Mouse (Mus musculus) midbrain, embryonic 16.5 days (tissue): ENCODE measurements around the gene Arhgap9. TPM values are rescaled to one million over a fixed set of nuclear protein-coding genes. Genes with fewer than 3 reads are reported as not detected.

Experiments used
- ATAC-seq: fragments of 200-750 bp; cut with Nextera tagmentation; 2 replicates; pipeline ENCODE4 v1.8.0; 2017; ENCODE audit warnings: moderate TSS enrichment
- H3K27ac ChIP-seq: fragments of 300-500 bp; sonication (generic); 2 replicates; pipeline ENCODE4 v1.5.1; 2014; ENCODE audit warnings: mild to moderate bottlenecking, low read length, mixed read lengths
- H3K27me3 ChIP-seq: fragments of 300-500 bp; sonication (generic); 2 replicates; pipeline ENCODE4 v1.6.1; 2014; ENCODE audit warnings: low read depth, low read length, mixed read lengths; ENCODE audit not compliant: control insufficient read depth, insufficient read depth
- H3K36me3 ChIP-seq: fragments of 300-500 bp; sonication (generic); 2 replicates; pipeline ENCODE4 v1.6.1; 2014; ENCODE audit warnings: mild to moderate bottlenecking, low read length, moderate library complexity, mixed read lengths; ENCODE audit not compliant: control insufficient read depth, insufficient read depth
- H3K4me1 ChIP-seq: fragments of 300-500 bp; sonication (generic); 2 replicates; pipeline ENCODE4 v1.6.1; 2014; ENCODE audit warnings: mild to moderate bottlenecking, low read length, mixed read lengths; ENCODE audit not compliant: control insufficient read depth, insufficient read depth
- H3K4me2 ChIP-seq: fragments of 300-500 bp; sonication (generic); 2 replicates; pipeline ENCODE4 v1.6.1; 2014; ENCODE audit warnings: mild to moderate bottlenecking, low read length, mixed read lengths
- H3K4me3 ChIP-seq: fragments of 300-500 bp; sonication (generic); 2 replicates; pipeline ENCODE4 v1.5.1; 2014; ENCODE audit warnings: low read depth, mild to moderate bottlenecking, low read length, moderate library complexity, mixed read lengths
- H3K9ac ChIP-seq: fragments of 300-500 bp; sonication (generic); 2 replicates; pipeline ENCODE4 v1.6.1; 2014; ENCODE audit warnings: low read depth, low read length, mixed read lengths
- H3K9me3 ChIP-seq: fragments of 300-500 bp; sonication (generic); replicated peaks from 2 replicates; pipeline ENCODE4 v1.6.1; 2014; ENCODE audit warnings: mild to moderate bottlenecking, low read length, mixed read lengths; ENCODE audit not compliant: control insufficient read depth, poor library complexity, severe bottlenecking
- WGBS: fragments of 180-500 bp; shearing (Covaris S2); extraction: QIAGEN DNeasy Blood & Tissue Kit; methylation state at CpG from one replicate; pipeline ENCODE4 v1.1.7; 2014; 5-methylcytosine and 5-hydroxymethylcytosine counted together
- polyA plus RNA-seq: library from polyadenylated mRNA; unstranded; fragments of >200 nt; fragmentation: Nextera tagmentation; extraction: Ambion mirVana; gene quantifications from 2 replicates; pipeline ENCODE4 v1.2.1, GENCODE M21; 2015

The Arhgap9 gene
- polyA plus RNA-seq, 1 experiment from 2014 or later: 0.75 TPM

DNA sequence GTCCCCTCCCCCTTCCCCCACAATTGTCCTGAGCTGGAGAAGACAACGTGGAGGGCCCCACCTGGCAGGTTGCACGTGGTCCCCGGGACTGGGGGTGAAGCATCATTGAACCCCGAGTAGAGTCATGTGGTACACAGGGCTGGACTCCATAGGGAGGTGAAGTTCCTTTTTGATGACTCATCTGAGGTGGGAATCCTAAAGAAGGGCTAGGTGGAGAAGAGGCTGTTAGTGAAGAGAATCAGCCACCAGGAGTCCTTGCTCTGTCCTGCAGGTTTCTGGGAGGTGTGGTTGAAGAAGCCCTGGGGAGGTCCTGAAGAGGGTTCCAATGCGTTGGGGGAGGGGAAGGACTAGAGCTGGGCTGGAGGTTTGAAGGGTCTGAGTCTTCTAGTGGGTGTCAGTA is 15.2 kb downstream of the Arhgap9 start:
- ATAC-seq: no peak
- no peaks in the 10 kb centered on the region for H3K36me3 ChIP-seq
- H3K27me3 ChIP-seq: peaks cover 24% of the 10 kb centered on the region
- no peaks in the 10 kb centered on the region for H3K9me3 ChIP-seq
- H3K4me2 ChIP-seq: no peak overlapping the region
- 66% methylated on average over 5 of the region's 5 CpGs for WGBS
- peaks cover 24% of the 10 kb centered on the region for H3K4me1 ChIP-seq
- H3K4me3 ChIP-seq: no peak overlapping the region
- H3K27ac ChIP-seq: no peak overlapping the region
- no peak overlapping the region for H3K9ac ChIP-seq

DNA sequence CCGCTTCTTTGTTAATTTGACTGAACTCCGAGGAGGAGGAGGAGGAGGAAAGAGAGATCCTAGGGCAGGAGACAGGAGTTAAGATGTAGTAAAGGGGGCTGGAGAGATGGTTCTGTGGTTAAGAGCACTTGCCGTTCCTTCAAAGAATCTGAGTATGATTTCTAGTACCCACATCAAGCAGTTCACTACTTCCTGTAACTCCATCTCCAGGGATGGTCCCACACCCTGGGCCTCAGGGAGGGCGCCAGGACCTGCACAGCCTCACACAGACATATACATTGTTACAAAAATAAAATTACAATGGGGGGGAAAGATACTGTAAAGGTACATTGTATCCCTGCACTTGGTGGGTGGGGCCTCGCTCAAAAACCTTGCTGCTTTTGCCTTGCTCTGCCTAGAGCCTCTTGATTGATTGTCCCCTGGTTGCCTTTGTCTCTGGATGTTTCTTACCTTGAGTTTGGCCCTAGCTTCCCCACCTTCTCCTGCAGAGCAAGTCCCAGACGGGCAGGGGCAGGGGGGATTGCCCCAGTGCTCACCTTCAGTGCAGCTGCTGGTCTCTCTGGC is 15.9 kb downstream of the Arhgap9 start:
- ATAC-seq: no peak
- Histone ChIP-seq H3K4me2 (no peak overlapping the region), H3K27ac (no peak overlapping the region), H3K4me3 (no peak overlapping the region), H3K9me3 (no peaks in the 10 kb centered on the region), H3K36me3 (no peaks in the 10 kb centered on the region), H3K27me3 (peaks cover 28% of the 10 kb centered on the region), H3K4me1 (peaks cover 28% of the 10 kb centered on the region), H3K9ac (no peak overlapping the region)
- 86% methylated on average over 6 of the region's 6 CpGs for WGBS

DNA sequence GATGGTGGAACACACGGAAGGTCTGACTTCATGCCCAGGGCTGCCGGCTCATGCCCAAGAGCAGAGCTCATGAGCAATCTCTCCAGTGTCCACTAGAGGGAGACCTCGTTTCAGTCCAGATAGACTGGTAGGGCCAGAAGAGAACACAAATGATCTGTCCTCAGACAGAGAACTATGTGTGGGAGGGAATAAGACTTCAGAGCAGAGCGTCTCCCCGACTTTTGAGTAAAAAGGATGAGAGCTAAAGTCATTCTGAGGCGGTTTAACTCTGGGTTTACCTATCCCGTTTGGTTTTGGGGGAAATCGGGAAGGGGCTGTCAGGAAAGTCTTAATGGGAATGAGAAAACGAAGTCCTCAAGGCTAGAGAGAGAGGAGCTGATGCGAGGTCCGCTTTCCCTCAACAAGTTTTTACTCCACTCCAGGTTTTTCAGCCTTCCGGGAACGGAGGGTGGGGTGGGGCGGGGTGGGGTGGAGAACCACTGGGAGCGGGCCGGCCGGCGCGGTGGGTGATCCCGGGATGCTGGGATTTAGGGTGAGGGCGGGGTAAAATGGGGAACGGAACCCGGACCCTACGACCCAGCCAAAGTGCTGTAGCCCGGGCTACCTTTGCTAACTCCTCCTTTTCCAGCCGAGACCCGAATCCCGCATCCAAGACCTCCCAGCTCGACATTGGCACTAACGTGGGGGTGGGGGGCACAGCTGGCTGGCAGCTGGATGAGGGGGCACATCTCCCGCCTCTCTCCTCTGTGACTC is 17.3 kb downstream of the Arhgap9 start:
- Histone ChIP-seq H3K27me3 (peaks cover 28% of the 10 kb centered on the region), H3K27ac (no peak overlapping the region), H3K9me3 (no peaks in the 10 kb centered on the region), H3K9ac (peak overlapping the region; percentile 16; the same call in 1 of the 2 replicates), H3K36me3 (no peaks in the 10 kb centered on the region), H3K4me1 (peaks cover 28% of the 10 kb centered on the region), H3K4me3 (peak overlapping the region; percentile 28), H3K4me2 (peak overlapping the region; percentile 55)
- peak; percentile 80 for ATAC-seq
- under 1% methylated on average over 31 of the region's 31 CpGs for WGBS

DNA sequence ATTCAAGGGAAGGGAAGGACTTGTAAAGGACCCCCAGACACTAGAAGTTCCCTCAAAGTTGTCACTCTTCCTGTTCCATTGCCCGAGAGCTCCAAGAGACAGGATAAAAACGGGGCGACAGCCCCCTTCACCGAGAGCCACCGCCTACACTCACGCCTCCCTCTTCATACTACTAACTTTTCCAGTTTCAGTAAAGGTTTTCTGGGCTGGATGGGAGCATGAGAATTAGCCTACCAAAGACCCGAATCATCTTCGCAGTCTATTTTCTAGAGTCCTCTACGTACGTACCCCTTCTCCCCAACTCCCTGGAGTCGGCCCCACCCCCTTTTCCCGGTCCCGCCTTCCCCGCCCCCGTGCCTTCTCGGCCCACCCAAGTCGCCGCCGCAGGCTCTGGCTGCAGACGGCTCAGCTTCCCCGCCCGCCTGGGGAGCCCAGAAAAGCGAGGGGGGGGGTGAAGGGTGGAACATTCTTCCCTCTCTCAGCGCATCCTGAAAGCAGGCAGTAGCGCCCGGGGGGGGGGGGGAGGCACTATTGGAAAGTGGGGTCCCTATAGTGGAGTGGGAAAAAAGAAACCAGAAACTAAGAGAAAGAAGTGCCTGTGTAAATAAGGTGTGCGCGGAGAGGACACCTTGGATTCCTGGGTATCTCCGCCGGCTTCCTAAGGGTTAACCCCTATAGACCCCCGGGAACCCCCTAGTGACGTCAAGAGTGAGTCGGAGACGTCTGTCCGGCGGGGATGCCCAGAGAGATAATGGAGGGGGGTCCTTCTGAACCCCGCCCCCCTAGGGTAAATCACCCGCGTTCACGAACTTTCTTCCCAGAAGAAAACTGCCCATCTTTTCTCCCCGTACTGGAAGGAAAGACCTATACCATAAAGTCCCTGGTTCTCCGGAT is 18.2 kb downstream of the Arhgap9 start:
- Histone ChIP-seq H3K9ac (peak overlapping the region; percentile 16; the same call in 1 of the 2 replicates), H3K36me3 (no peaks in the 10 kb centered on the region), H3K9me3 (no peaks in the 10 kb centered on the region), H3K4me2 (peak overlapping the region; percentile 55), H3K27ac (no peak overlapping the region), H3K4me1 (peaks cover 28% of the 10 kb centered on the region), H3K27me3 (peaks cover 28% of the 10 kb centered on the region), H3K4me3 (peak overlapping the region; percentile 28)
- no peak for ATAC-seq
- under 1% methylated on average over 36 of the region's 42 CpGs for WGBS

DNA sequence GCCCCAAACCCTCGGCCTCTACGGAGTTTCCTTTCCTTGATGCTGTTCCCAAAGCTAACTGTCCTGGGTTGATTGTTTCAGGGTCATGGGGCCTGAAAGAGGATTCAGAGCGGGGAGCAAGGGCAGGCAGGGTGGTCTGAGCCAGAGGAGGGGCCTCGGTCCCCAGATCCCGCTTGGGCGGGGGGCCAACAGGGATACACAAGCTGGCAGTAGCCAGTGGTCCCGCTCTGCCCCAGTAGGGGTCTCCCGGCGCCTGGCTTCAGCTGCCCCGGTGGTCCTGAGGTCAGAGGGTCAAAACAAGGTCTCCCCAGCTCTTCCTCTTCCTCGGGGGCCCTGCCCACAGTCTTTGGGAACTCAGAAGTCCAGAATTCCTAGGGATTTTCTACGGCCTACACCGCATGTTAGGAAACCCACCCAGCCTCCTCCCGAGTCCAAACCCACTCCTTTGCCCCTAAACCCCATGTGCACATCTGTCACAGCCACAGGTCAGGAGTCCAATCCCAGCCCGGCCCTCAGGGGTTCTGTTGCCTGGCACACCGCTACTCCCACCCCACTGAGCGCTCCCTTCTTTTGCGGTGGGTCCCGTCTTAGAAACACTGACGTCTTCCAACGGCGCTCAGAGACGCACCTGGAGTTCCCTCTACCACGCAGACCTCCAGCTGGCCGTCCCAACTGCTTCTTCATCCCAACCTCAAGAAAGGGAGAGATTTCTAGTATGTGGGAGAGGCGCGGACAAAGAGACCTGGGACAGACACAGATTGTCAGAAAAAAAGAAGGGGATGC is 19.0 kb downstream of the Arhgap9 start:
- Histone ChIP-seq H3K27me3 (peaks cover 28% of the 10 kb centered on the region), H3K9me3 (no peaks in the 10 kb centered on the region), H3K9ac (no peak overlapping the region), H3K27ac (no peak overlapping the region), H3K4me1 (peaks cover 28% of the 10 kb centered on the region), H3K4me3 (peak overlapping the region; percentile 28), H3K36me3 (no peaks in the 10 kb centered on the region), H3K4me2 (peak overlapping the region; percentile 55)
- ATAC-seq: no peak
- under 1% methylated on average over 27 of the region's 27 CpGs for WGBS

DNA sequence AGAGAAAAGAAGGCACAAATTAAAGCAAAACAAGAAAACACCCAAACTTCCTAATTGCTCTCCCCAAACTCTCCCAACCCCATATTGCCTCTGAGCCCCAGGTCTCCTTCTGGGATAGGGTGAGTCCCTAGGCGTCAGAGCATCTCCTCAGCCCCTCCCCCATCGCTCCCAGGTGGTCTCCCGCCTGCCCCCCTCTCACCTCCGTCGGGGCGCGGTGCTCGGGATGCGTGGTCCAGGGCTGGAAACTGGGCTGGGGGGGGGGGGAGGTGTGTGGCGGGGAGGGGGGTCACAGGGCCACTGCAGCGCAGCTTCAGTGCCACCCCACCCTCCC is 19.6 kb downstream of the Arhgap9 start:
- Histone ChIP-seq H3K4me1 (peaks cover 28% of the 10 kb centered on the region), H3K27me3 (peaks cover 28% of the 10 kb centered on the region)

DNA sequence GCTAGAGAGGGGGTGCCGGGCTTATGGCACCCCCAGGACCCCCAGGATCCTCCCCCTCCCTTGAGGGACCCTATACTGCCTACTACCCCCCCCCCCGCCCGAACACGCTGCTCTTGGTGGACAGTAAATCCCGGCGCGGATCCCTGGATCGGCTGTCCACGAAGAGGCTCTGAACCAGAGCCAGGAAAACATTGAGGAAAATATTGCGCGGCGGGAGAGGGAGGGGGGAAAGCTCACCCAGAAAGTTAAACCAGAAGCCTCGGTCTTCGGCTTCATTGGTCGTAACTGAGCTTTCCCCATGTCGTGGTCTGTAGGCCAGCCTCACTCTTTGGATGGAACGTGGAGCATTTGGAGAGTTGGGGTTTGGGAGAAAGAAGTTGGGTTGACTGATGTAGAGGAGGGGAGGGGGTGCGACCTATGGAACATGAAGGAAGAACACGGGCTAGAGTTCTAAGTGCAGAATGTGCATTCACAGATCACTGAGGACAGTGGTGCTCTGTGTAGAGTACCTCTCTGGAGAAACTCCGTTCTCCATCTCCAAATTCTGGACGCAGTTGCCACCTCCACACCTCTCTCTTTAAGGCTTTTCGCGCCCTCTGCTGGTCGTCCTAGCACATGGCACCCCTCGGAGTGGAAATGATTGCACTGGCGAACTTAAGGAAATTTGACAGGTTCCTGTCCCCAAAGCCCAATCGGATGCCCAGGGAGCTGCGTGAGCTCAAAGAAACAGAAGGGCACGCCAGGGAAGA is 20.3 kb downstream of the Arhgap9 start, which contains the start of gene Gli1:
Gli1 (minus strand) TSS at position 84 of the 749 bp plus-strand sequence.
- Histone ChIP-seq H3K9me3 (no peaks in the 10 kb centered on the region), H3K4me1 (peaks cover 28% of the 10 kb centered on the region), H3K4me2 (peak within 1 kb of the TSS; percentile 55), H3K36me3 (no peaks in the 10 kb centered on the region), H3K9ac (no peak within 1 kb of the TSS), H3K27ac (no peak within 1 kb of the TSS), H3K27me3 (peaks cover 28% of the 10 kb centered on the region), H3K4me3 (peak within 1 kb of the TSS; percentile 28)
- WGBS: under 1% methylated on average over 29 of the region's 29 CpGs
- 0 out of 2 replicates have a peak, but pooled peaks have one; percentile 41 for ATAC-seq

More for the DNA sequence above, 19.6 kb downstream of the Arhgap9 start:
- ATAC-seq: no peak
- peak overlapping the region; percentile 55 for H3K4me2 ChIP-seq
- 0% methylated on average over 3 of the region's 11 CpGs for WGBS
- H3K4me3 ChIP-seq: peak overlapping the region; percentile 22
- no peak overlapping the region for H3K9ac ChIP-seq
- no peaks in the 10 kb centered on the region for H3K9me3 ChIP-seq
- no peaks in the 10 kb centered on the region for H3K36me3 ChIP-seq
- H3K27ac ChIP-seq: no peak overlapping the region

DNA sequence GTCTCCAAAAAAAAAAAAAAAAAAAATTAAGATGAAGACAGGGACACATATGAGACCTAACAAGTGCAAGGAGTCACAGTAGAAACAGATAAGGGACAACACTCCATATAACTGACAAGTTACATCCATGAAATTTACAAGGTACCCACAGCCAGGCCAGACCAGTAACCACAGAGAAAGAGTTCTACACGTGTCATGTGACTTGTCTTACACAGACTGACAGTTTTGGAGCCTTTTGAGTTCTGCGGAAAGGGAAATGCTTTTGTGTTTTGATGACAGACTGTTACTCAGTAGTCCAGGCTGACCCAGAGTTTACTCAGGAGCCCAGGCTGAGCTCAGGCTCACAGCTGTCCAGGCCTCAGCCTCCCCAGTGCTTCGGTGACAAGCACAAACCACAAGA is 21.3 kb downstream of the Arhgap9 start:
- H3K9me3 ChIP-seq: no peaks in the 10 kb centered on the region
- no peak overlapping the region for H3K9ac ChIP-seq
- H3K4me2 ChIP-seq: no peak overlapping the region
- no peak overlapping the region for H3K27ac ChIP-seq
- H3K4me1 ChIP-seq: peaks cover 28% of the 10 kb centered on the region
- H3K27me3 ChIP-seq: peaks cover 28% of the 10 kb centered on the region
- no peak for ATAC-seq
- H3K4me3 ChIP-seq: no peak overlapping the region
- no peaks in the 10 kb centered on the region for H3K36me3 ChIP-seq
- WGBS: 61% methylated on average over 3 of the region's 3 CpGs
